Mouse (Mus musculus) embryonic fibroblast, embryonic 13.5 days (primary cell): Measurements from ENCODE around the gene Galnt3.

ENCODE experiments used
- CTCF ChIP-seq: IDR thresholded peaks from 2 replicates; pipeline ENCODE4 v1.5.1; 2011; ENCODE audit warnings: mild to moderate bottlenecking, control low read depth, low read length, moderate library complexity, borderline replicate concordance; ENCODE audit not compliant: insufficient read depth
- POLR2A ChIP-seq: IDR thresholded peaks from 2 replicates; pipeline ENCODE4 v1.6.1; 2011; ENCODE audit warnings: low read depth, mild to moderate bottlenecking, control low read depth, low read length, moderate library complexity

DNA sequence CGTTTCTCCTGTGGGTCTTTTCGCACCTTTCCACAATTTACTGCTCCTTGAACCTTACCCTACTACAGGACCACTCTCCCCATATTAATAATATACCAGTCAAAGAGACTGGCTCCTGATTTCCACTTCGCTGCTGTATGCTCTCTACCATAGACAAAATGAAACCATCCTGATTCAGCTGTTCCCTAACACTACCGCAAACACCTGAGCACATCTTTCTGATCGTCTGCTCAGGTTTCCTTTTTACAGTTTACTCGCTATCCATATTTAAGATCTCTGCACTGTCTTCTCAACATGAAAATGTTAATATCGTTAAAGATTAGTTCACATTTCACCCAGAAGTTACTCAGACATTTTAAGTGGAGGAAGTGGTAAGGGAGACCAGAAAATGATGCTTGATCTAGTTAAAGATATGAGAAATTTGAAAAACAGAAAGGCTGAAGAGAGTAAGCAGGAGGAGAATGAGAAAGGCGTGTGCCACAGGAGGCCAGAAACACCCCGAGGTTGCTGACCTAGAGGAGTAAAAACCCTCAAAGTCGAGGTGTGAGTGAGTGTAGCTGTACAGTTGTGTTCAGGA is 23.9 kb upstream of the Galnt3 start:
- TF ChIP-seq CTCF (no peak), POLR2A (no peak)
